Mouse (Mus musculus) telencephalon, adult 2 months (tissue): Measurements from ENCODE around the gene Smurf2.

Experiments
- DNase-seq: peaks from one replicate; pipeline ENCODE4 v3.0.0-alpha.2; 2011; ENCODE audit warnings: low read depth, low spot score

The Smurf2 gene

DNA sequence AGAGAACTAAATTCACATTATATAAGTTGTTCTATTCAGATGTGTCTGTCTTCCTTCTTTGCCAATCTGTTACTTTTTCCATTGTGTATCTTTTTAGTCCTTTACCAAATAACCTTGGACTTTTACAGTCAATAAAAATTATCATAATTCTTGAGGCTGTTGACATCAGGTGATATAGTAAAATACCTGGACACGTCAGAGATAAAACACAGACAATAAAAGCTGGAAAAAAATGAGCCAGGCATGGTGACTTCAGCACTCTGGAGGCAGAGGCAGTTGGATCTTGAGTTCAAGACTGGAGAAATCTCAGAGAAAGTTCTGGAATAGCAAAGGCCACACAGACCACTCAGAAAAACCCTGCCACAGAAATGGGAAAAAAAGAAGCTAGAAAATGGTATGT, 13.3 kb downstream of the Smurf2 start:
- DNase-seq: no peak

GRCm38 (mm10) chr11:106905707-106906106, 14.8 kb downstream of the Smurf2 start:
- no peak for DNase-seq

- DNase-seq: no peak
These were observed 20.7 kb downstream of the Smurf2 start for GRCm38 (mm10) chr11:106899804-106900203.

DNA sequence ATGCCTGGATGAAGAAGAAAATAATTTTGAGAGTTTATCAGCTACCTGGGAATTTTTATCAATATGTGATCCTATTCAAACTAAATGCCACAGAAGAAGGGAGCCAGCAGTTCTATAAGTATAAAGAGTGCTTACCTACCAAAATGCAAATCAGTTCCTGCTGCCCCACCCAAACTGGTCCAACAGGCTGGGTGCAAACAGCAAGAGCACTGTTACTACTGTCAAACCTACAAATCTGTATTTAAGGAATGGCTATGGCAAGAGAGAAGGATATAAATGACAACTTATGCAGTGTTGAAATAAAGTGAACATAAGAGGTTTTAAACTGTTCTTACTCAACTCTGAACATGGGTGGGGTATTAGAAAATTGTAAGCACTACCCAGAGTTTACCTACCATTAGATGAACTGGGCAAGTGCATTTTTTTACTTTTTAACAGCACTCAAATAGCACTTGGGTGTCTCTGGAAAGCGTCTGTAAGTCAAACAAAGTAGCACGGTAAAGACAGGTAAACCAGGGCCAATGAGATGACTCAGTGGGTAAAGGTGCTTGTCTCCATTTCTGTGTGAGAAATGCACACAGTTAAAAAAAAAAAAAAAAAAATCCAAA, 23.9 kb downstream of the Smurf2 start:
- no peak for DNase-seq

DNA sequence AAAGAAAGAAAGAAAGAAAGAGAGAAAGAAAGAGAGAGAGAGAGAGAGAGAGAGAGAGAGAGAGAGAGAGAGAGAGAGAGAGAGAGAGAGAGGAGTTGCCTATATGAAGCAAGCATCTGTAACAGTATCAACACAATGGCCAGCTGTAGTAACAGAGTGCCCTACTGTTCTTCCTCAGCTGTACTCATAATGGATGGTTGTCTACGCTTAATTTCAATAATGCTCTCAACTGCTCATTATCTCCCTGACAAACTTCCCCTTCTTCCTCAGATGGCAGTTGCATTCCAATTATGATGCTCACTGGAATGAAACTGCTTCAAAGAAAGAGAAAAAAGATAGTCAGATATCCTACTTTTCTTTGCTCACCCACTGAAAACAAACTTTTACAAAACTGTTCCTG, 36.9 kb downstream of the Smurf2 start:
- DNase-seq: peak; percentile 71

DNA sequence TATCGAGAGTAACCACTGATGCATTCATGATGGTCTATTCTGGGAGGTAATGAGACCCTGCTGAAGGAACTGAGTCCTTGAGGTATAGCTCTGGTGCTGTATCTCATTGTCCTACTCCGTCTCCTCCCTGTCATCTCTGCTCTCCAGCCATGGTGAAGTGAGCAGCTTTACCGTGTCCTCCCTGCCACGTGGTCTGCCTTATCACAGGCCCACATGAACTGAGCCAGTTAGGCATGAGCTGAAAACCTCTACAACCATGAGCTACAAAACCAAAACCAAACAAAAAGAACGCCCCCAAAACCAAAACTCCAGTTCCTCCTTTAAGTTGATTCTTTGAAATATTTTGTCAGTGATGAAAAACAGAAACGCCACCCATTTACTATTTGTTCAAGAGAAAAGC, 47.9 kb downstream of the Smurf2 start:
- no peak for DNase-seq

GRCm38 (mm10) chr11:106851438-106851837, 69.1 kb downstream of the Smurf2 start:
- peak; percentile 18 for DNase-seq

GRCm38 (mm10) chr11:106842002-106842401, 78.5 kb downstream of the Smurf2 start:
- DNase-seq: no peak

DNA sequence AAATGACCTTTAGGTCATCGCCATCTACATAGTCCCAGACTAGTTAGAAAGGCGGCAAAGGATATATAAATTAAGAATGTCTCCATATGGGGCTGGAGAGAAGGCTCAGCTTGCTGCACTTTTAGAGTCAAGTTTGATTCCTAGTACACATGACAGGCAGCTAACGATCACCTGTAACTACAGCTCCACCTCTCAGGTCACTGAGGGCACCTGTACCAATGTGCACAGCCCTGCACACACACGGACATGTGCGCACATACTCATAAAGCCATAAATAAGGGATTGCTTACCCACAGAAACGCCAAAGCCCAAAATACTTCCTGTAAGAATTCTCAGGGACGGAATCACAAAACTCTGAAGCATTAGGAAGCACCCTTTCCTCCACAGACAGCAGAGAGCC, 92.4 kb downstream of the Smurf2 start:
- no peak for DNase-seq

DNA sequence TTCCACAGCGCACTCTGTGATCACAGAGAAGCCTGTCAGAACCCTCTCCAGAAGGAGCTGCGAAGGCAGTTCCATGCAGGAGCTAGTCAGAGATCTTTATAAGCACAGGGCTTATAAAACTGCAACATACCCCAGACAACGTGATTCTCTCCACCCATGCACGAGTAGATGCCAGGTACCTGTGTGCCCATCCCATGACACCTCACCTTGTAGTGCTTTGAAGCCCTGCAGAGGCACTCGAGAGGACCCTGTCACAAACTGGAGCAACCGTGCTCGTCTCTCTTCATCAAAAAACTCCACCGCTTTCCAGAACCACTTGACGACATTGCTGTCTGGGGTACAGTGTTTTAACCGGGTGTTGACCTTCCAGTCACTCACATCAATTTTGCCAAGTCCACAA, 96.1 kb downstream of the Smurf2 start:
- no peak for DNase-seq

GRCm38 (mm10) chr11:106823741-106824140, 96.8 kb downstream of the Smurf2 start:
- DNase-seq: no peak

DNA sequence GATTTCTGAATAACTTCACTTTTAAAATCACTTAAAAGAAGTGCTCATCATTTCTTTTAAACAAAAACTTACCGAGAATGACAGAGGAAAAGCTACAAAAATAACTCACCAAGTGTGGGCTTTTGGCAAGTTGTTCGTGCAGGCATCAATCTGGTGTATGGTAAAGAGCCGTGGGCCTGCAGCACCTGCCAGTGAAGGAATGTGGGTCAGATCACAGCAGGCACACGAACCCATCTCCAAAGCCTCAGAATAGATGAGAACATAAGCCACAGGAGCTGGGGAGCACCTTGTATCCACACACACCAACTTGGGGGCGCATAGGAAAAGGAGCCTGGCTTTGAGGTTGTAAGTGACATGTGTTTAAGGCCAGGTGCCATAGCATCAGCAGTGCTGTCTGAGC, 97.6 kb downstream of the Smurf2 start:
- DNase-seq: peak; percentile 87

GRCm38 (mm10) chr11:106822491-106822890, 98.0 kb downstream of the Smurf2 start:
- no peak for DNase-seq

DNA sequence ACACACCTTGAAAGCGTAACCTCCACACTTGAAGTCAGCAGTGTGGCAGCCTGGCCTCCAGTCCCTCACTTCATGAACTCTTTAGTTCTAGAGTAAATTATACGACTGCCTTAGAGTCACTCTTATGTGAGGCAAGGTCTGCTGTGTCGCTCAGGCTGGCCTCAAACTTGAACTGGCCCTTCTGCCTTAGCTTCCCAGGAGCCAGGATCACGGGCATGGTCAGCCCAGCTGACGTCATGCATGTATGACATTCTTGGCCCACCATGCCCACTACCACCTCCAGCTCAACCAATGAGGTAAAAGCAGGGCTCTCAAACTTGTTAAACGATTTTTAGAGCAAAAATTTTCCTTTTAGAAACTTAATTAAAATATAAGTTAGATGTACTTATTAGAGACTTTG, 99.1 kb downstream of the Smurf2 start:
- no peak for DNase-seq

DNA sequence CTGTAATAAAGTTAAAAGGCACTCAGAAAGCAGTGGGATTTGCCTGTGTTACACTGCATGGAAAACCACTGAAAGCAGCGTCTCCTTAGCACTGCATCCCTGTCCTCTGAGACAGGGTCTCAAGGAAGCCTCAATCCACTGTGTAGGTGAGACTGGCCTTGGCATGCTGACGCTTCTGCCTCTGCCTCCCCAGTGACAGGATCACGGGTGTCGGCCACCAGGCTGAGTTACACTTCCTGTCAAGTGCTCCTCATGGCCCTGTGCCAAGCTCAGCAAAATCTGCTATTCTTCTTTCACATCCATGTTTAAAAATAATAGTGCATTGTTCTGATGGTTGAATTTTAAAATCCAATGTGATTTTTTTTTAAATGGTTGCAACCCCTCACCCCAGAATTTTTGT, 99.5 kb downstream of the Smurf2 start:
- no peak for DNase-seq

GRCm38 (mm10) chr11:106820252-106820651, 100.3 kb downstream of the Smurf2 start:
- DNase-seq: no peak

DNA sequence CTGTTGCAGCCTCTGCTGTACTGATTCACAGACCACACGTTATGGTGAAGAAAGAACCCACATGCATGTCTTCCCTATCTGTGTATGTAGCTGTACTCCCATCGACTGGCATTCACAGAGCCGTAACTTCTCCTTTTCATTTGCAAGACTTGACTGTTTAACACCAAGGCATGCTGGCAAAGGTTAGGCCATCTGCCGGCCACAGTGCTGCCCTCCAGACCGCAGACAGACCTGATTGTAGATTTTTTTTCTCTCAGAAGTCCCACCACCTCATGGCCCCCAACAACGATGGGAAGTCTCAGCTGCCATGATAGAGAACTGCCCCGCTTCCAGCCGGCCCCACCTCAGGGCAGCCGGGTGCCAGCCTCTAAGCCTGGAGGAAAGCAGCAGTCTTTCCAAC, 100.9 kb downstream of the Smurf2 start:
- DNase-seq: no peak

GRCm38 (mm10) chr11:106818341-106818740, 102.2 kb downstream of the Smurf2 start:
- no peak for DNase-seq

- no peak for DNase-seq
These were observed 102.7 kb downstream of the Smurf2 start for GRCm38 (mm10) chr11:106817808-106818207.

- no peak for DNase-seq
These were observed 103.4 kb downstream of the Smurf2 start for GRCm38 (mm10) chr11:106817156-106817555.

- no peak for DNase-seq
These were observed 104.2 kb downstream of the Smurf2 start for GRCm38 (mm10) chr11:106816316-106816715.

- no peak for DNase-seq
These were observed 104.8 kb downstream of the Smurf2 start for GRCm38 (mm10) chr11:106815761-106816160.

- no peak for DNase-seq
These were observed 105.2 kb downstream of the Smurf2 start for GRCm38 (mm10) chr11:106815331-106815730.
